Mouse (Mus musculus) midbrain, embryonic 10.5 days (tissue): ENCODE data around the gene Gpbp1l1. TPM values are rescaled to one million over a fixed set of nuclear protein-coding genes. Genes with fewer than 3 reads are reported as not detected.

Source experiments
- polyA plus RNA-seq: library from polyadenylated mRNA; unstranded; fragments of >200 nt; fragmentation: Nextera tagmentation; extraction: Ambion mirVana; gene quantifications from 2 replicates; pipeline ENCODE4 v1.2.1, GENCODE M21; 2016

Gene Gpbp1l1
- polyA plus RNA-seq, 1 experiment from 2014 or later = 26.8 TPM

Other genes starting within 250 kb of the Gpbp1l1 start
- gene Mast2, start 93.5 kb upstream of the Gpbp1l1 start, polyA plus RNA-seq = 13.6 and 16.6 TPM in 2 replicates
- 16.3 and 18.0 TPM in 2 replicates for gene Ipp, start 50.1 kb upstream of the Gpbp1l1 start, polyA plus RNA-seq
- 23.0 and 26.0 TPM in 2 replicates for gene Tmem69, start 1.7 kb upstream of the Gpbp1l1 start, polyA plus RNA-seq
- 1.9 and 3.5 TPM in 2 replicates for gene Ccdc17, start 39.0 kb downstream of the Gpbp1l1 start, polyA plus RNA-seq
- 294 and 306 TPM in 2 replicates for gene Nasp, start 70.3 kb downstream of the Gpbp1l1 start, polyA plus RNA-seq
- 529 and 547 TPM in 2 replicates for gene Akr1a1, start 94.0 kb downstream of the Gpbp1l1 start, polyA plus RNA-seq
- gene Prdx1, start 127.9 kb downstream of the Gpbp1l1 start, polyA plus RNA-seq = 1,189 and 1,392 TPM in 2 replicates
- gene Mmachc, start 150.7 kb downstream of the Gpbp1l1 start, polyA plus RNA-seq = 42.0 and 47.1 TPM in 2 replicates
- 34.8 TPM in 2 replicates for gene Ccdc163, start 150.9 kb downstream of the Gpbp1l1 start, polyA plus RNA-seq
- gene Tesk2, start 163.3 kb downstream of the Gpbp1l1 start, polyA plus RNA-seq = 6.6 and 6.7 TPM in 2 replicates
- 38.8 and 40.9 TPM in 2 replicates for gene Toe1, start 250.0 kb downstream of the Gpbp1l1 start, polyA plus RNA-seq